Mouse (Mus musculus) midbrain, embryonic 11.5 days (tissue): Measurements from ENCODE around the gene Maml1. TPM values are rescaled to one million over a fixed set of nuclear protein-coding genes. Genes with fewer than 3 reads are reported as not detected.

ENCODE experiments used
- ATAC-seq: fragments of 200-750 bp; cut with Nextera tagmentation; 2 replicates; pipeline ENCODE4 v1.8.0; 2017; ENCODE audit warnings: moderate TSS enrichment, moderate library complexity; ENCODE audit not compliant: low FRiP score
- DNase-seq: peaks from one replicate; pipeline ENCODE4 v3.0.0; 2015; ENCODE audit warnings: low spot score; ENCODE audit errors: missing footprints
- H3K27ac ChIP-seq: fragments of 300-500 bp; sonication (generic); 2 replicates; pipeline ENCODE4 v1.5.1; 2014; ENCODE audit warnings: low read depth, low read length
- H3K27me3 ChIP-seq: fragments of 300-500 bp; sonication (generic); 2 replicates; pipeline ENCODE4 v1.6.1; 2014; ENCODE audit warnings: mild to moderate bottlenecking, low read length, moderate library complexity, mixed read lengths; ENCODE audit not compliant: control insufficient read depth, insufficient read depth
- H3K36me3 ChIP-seq: fragments of 300-500 bp; sonication (generic); 2 replicates; pipeline ENCODE4 v1.6.1; 2014; ENCODE audit warnings: mild to moderate bottlenecking, low read length, moderate library complexity, mixed read lengths; ENCODE audit not compliant: control insufficient read depth, insufficient read depth
- H3K4me1 ChIP-seq: fragments of 300-500 bp; sonication (generic); 2 replicates; pipeline ENCODE4 v1.6.1; 2014; ENCODE audit warnings: low read length; ENCODE audit not compliant: control insufficient read depth, insufficient read depth
- H3K4me2 ChIP-seq: fragments of 300-500 bp; sonication (generic); 2 replicates; pipeline ENCODE4 v1.6.1; 2014; ENCODE audit warnings: mild to moderate bottlenecking, moderate library complexity
- H3K4me3 ChIP-seq: fragments of 300-500 bp; sonication (generic); 2 replicates; pipeline ENCODE4 v1.5.1; 2014; ENCODE audit warnings: low read depth, low read length
- H3K9ac ChIP-seq: fragments of 300-500 bp; sonication (generic); 2 replicates; pipeline ENCODE4 v1.6.1; 2014; ENCODE audit warnings: low read length
- H3K9me3 ChIP-seq: fragments of 300-500 bp; sonication (generic); 2 replicates; pipeline ENCODE4 v1.6.1; 2016; ENCODE audit warnings: low read length; ENCODE audit not compliant: control insufficient read depth
- WGBS: fragments of 180-500 bp; shearing (Covaris S2); extraction: QIAGEN DNeasy Blood & Tissue Kit; methylation state at CpG from one replicate; pipeline ENCODE4 v1.1.7; 2014; 5-methylcytosine and 5-hydroxymethylcytosine counted together
- polyA plus RNA-seq: library from polyadenylated mRNA; unstranded; fragments of >200 nt; fragmentation: Nextera tagmentation; extraction: Ambion mirVana; gene quantifications from 2 replicates; pipeline ENCODE4 v1.2.1, GENCODE M21; 2014

The Maml1 gene
- polyA plus RNA-seq, 1 experiment from 2014 or later, result 10.7 TPM

DNA sequence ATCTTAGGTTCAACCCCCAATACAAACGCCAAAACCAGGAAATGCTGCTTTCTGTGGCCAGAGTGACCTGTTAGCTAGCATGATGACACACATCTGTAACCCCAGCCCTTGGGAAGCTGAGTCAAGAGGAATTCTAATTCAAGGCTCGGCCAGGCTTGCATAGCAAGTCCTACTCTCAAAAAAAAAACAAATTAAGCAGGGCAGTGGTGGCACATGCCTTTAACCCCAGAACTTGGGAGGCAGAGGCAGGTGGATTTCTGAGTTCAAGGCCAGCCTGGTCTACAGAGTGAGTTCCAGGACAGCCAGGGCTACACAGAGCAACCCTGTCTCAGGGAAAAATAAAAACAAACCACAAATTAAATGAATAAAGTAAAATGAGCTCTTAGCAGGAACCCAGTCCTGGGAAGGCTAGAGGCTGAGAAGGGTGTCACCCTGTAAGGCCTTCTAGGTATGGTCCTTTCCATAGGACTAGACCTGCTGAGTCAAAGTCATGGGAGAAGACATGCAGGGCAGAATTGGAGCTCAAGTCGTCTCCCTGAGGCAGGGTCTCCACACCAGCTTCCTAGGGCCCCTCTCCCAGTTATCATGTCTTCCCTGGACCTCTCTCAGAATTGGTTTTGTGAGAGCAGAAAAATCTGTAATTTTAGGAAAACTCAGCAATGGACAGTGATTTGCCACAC, 79.9 kb downstream of the Maml1 start:
- ATAC-seq (no peak), DNase-seq (no peak)
- H3K4me3 ChIP-seq, result no peak overlapping the region
- H3K27ac ChIP-seq, result no peak overlapping the region
- H3K9me3 ChIP-seq, result no peaks in the 10 kb centered on the region
- H3K4me2 ChIP-seq, result no peak overlapping the region
- 77% methylated on average over 3 of the region's 3 CpGs for WGBS
- peaks cover under 1% of the 10 kb centered on the region; the same call in 1 of the 2 replicates for H3K36me3 ChIP-seq
- H3K9ac ChIP-seq, result no peak overlapping the region
- peaks cover 11% of the 10 kb centered on the region for H3K4me1 ChIP-seq
- H3K27me3 ChIP-seq, result no peaks in the 10 kb centered on the region

DNA sequence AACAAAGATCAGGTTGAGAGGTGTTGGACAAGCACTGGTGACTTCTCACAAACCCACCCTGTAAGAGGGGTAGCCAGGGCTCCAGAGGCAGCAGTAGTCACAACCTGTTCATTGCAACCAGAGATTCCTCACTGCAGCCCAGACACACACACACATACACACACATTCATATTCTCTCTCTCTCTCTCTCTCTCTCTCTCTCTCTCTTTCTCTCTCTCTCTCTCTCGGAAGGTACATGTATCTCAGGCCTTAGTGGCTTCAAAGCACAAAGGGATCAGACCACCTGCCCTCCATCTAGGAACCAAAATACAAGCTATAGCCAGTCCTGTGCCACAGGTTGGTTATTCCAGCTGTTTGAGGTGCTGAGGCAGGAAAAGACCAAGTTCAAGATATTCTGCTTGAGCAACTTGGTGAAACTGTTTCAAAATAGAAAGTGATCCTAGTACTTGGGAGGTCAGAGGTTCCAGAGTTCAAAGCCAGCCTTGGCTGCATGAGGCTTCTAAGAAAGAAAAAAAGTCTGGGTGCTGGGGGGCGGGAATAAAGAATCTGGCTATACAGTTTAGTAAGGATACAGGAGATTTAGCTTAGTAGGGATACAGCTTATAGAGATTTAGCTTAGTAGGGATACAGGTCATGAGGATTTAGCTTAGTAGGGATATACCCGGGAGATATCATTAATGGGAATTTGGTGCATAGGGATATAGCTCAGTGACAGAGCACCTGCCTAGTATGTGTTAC, 80.6 kb downstream of the Maml1 start:
- H3K9ac ChIP-seq, result peak overlapping the region; percentile 31; the same call in 1 of the 2 replicates

DNA sequence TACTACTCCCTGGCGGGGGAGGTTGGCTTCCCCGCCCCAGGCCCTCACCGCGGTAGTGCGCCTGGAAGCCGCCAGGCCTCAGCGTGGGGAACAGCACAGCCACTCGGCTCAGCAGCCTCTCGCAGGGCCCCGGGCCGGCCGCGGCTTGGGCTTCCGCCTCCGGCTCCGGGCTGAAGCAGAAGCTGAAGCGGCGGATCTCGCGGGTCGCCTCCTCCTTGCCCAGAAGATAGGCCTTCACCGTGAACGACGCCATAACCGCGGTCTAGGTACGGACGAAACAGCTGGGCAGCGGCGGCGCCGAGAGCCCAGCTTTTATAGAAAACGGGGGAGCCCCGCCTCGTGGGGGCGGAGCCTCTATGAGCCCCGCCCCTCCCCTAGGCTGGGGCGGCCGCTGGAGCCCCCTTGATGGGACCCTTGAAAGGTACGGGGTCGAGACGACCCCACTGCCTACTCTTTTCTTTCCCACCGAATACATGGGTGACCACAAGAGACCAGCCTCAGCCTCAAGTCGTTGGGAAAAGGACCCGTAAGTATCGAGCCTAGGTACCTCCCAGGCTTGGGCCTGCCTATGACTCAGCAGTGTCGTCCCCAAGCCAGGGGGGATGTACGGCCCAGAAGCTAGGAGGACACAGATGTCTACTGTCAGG, 81.5 kb downstream of the Maml1 start, which contains the start of the genes Sqstm1 and Mgat4b:
Gene Sqstm1, minus strand, starts transcription at position 323 of the 647 bp plus-strand sequence.
Gene Mgat4b, plus strand, starts transcription at position 386 of the 647 bp plus-strand sequence.
- Histone ChIP-seq H3K9ac (peak within 1 kb of the TSS; percentile 71), H3K9me3 (no peaks in the 10 kb centered on the region), H3K4me3 (peak within 1 kb of the TSS; percentile 50), H3K27ac (peak within 1 kb of the TSS; percentile 71), H3K4me1 (peaks cover 11% of the 10 kb centered on the region), H3K36me3 (peaks cover 6% of the 10 kb centered on the region; the same call in 1 of the 2 replicates), H3K27me3 (no peaks in the 10 kb centered on the region), H3K4me2 (peak within 1 kb of the TSS; percentile 61)
- peak; percentile 99 for DNase-seq
- ATAC-seq, result peak; percentile 83
- 1% methylated on average over 48 of the region's 48 CpGs for WGBS

More for the DNA sequence above, 80.6 kb downstream of the Maml1 start:
- no peak for ATAC-seq
- H3K27me3 ChIP-seq, result no peaks in the 10 kb centered on the region
- peak overlapping the region; percentile 61 for H3K4me2 ChIP-seq
- H3K27ac ChIP-seq, result no peak overlapping the region
- H3K4me1 ChIP-seq, result peaks cover 11% of the 10 kb centered on the region
- no peak for DNase-seq
- H3K36me3 ChIP-seq, result peaks cover 6% of the 10 kb centered on the region; the same call in 1 of the 2 replicates
- H3K4me3 ChIP-seq, result peak overlapping the region; percentile 50; the same call in 1 of the 2 replicates
- WGBS, result 94% methylated on average over 3 of the region's 3 CpGs
- H3K9me3 ChIP-seq, result no peaks in the 10 kb centered on the region

DNA sequence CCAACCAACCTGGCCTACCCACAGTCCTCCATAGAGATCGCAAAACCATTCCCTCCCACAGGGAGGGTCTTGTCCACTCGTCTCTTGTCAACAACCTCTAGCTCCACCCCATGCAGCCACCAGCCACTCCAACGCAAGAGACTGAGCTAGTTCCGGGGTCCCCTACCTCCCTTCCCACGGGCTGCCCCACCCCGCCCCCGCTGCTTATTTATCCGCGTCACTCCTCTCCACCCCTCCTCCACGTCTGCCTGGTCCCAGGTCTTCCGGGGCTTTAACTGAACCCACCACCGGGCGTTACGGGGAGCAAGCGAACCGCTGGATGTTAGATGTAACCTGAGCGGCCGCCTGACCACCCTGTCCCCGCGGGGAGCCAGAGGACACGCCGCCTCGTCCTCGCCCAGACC, 82.0 kb downstream of the Maml1 start:
- H3K4me1 ChIP-seq, result peaks cover 9% of the 10 kb centered on the region
- peak overlapping the region; percentile 71 for H3K27ac ChIP-seq
- H3K4me2 ChIP-seq, result peak overlapping the region; percentile 61
- DNase-seq (peak; percentile 98), ATAC-seq (peak; percentile 95)
- H3K4me3 ChIP-seq, result peak overlapping the region; percentile 50
- H3K36me3 ChIP-seq, result peaks cover 6% of the 10 kb centered on the region; the same call in 1 of the 2 replicates
- WGBS, result under 1% methylated on average over 24 of the region's 24 CpGs
- no peaks in the 10 kb centered on the region for H3K9me3 ChIP-seq
- H3K9ac ChIP-seq, result peak overlapping the region; percentile 71
- H3K27me3 ChIP-seq, result no peaks in the 10 kb centered on the region

DNA sequence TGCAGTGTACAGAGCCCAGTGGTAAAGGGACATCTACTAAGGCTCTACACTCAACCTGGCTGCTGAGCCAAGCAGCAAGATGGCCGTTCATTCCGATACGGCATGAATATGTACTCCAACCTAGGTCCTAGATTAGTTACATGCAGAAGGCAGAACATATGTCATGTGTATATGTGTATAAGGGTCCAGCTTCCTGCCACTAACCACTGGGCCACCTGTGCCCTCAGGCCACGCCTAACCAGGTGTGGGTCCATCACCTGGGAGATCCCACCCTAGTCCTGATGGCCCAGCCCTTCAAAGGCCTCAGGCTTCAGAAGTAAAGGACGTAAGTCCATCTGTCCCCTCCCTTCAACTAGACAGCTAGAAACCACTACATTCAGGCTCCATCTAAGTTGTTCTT, 84.1 kb downstream of the Maml1 start:
- ATAC-seq (no peak), DNase-seq (no peak)
- no peak overlapping the region for H3K4me2 ChIP-seq
- 95% methylated on average over 5 of the region's 5 CpGs for WGBS
- H3K27ac ChIP-seq, result no peak overlapping the region
- H3K27me3 ChIP-seq, result no peaks in the 10 kb centered on the region
- H3K9me3 ChIP-seq, result no peaks in the 10 kb centered on the region
- peaks cover 6% of the 10 kb centered on the region for H3K36me3 ChIP-seq
- H3K4me3 ChIP-seq, result no peak overlapping the region
- H3K9ac ChIP-seq, result no peak overlapping the region
- H3K4me1 ChIP-seq, result peaks cover 9% of the 10 kb centered on the region

DNA sequence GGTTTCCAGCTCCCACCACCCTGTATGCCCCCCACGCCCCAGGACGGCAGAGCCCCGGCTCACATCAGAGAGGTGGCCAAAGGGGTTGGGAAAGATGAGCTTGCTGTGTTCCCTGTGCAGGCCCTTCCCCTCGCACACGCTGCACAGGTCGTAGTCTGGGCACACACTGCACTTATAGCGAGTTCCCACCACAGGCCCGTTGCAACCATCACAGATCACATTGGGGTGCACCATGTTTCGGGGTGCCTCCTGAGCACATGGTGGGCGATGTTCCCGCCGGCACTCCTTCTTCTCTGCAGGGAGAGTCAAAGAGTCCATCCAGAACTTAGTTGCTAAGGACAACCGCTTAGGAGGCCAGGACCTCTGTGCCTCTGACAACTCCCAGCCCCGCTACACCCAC, 84.8 kb downstream of the Maml1 start:
- DNase-seq (no peak), ATAC-seq (no peak)
- no peaks in the 10 kb centered on the region for H3K9me3 ChIP-seq
- H3K4me2 ChIP-seq, result no peak overlapping the region
- peaks cover 13% of the 10 kb centered on the region for H3K36me3 ChIP-seq
- peaks cover 9% of the 10 kb centered on the region for H3K4me1 ChIP-seq
- no peak overlapping the region for H3K27ac ChIP-seq
- WGBS, result 95% methylated on average over 14 of the region's 14 CpGs
- H3K4me3 ChIP-seq, result no peak overlapping the region
- no peaks in the 10 kb centered on the region for H3K27me3 ChIP-seq
- no peak overlapping the region for H3K9ac ChIP-seq

DNA sequence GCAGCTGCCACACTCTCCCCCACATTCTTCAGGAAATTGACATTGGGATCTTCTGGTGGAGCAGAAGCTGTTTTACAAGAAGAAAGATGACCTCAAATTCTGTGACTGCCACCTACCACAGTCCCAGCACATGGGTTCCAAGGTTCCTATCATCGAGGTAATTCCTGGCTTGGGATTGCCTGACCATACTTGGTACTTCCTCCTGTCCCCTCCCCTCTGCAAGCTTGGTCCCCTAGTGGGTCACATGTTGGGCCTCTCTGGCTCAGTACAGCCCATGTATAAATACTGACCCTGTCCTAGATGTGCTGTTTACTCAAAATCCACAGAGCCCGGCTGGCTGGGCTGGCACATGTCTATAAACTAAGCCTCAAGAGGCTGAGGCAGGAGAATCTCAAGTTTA, 86.1 kb downstream of the Maml1 start:
- Histone ChIP-seq H3K9me3 (no peaks in the 10 kb centered on the region), H3K27me3 (no peaks in the 10 kb centered on the region), H3K9ac (no peak overlapping the region), H3K4me3 (no peak overlapping the region), H3K4me2 (no peak overlapping the region), H3K27ac (no peak overlapping the region), H3K4me1 (peaks cover 7% of the 10 kb centered on the region), H3K36me3 (peaks cover 21% of the 10 kb centered on the region)
- no peak for DNase-seq
- 90% methylated on average over 2 of the region's 2 CpGs for WGBS
- no peak for ATAC-seq
